Mouse (Mus musculus) CD4-positive helper T cell, adult 2 months (primary cell): Measurements from ENCODE around the gene Fut7.

Experiments used
- DNase-seq: peaks from one replicate; pipeline ENCODE4 v3.0.0-alpha.2; 2012; ENCODE audit warnings: low read depth, missing footprints, low spot score

The Fut7 gene

GRCm38 (mm10) chr2:25423626-25424025 lies 559 bp downstream of the Fut7 start:
- no peak for DNase-seq

DNA sequence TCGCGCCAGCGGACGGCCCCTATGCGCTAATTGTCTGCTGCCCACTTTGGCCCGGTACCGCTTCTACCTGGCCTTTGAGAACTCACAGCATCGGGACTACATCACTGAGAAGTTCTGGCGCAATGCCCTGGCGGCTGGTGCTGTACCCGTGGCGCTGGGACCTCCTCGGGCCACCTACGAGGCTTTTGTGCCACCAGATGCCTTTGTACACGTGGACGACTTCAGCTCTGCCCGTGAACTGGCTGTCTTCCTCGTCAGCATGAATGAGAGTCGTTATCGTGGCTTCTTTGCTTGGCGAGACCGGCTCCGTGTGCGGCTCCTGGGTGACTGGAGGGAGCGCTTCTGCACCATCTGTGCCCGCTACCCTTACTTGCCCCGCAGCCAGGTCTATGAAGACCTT lies 2.4 kb downstream of the Fut7 start:
- DNase-seq, result peak; percentile 16

GRCm38 (mm10) chr2:25426721-25427191 lies 3.7 kb downstream of the Fut7 start:
- DNase-seq, result peak; percentile 84

- DNase-seq, result no peak
Measured at GRCm38 (mm10) chr2:25427256-25427655, 4.2 kb downstream of the Fut7 start.

- DNase-seq, result peak; percentile 94
Measured at GRCm38 (mm10) chr2:25428442-25429236, 5.6 kb downstream of the Fut7 start, which contains the start of gene Abca2. Gene Abca2, plus strand, starts transcription at chr2:25428703.

GRCm38 (mm10) chr2:25429435-25430180 lies 6.5 kb downstream of the Fut7 start:
- peak; percentile 14 for DNase-seq

DNA sequence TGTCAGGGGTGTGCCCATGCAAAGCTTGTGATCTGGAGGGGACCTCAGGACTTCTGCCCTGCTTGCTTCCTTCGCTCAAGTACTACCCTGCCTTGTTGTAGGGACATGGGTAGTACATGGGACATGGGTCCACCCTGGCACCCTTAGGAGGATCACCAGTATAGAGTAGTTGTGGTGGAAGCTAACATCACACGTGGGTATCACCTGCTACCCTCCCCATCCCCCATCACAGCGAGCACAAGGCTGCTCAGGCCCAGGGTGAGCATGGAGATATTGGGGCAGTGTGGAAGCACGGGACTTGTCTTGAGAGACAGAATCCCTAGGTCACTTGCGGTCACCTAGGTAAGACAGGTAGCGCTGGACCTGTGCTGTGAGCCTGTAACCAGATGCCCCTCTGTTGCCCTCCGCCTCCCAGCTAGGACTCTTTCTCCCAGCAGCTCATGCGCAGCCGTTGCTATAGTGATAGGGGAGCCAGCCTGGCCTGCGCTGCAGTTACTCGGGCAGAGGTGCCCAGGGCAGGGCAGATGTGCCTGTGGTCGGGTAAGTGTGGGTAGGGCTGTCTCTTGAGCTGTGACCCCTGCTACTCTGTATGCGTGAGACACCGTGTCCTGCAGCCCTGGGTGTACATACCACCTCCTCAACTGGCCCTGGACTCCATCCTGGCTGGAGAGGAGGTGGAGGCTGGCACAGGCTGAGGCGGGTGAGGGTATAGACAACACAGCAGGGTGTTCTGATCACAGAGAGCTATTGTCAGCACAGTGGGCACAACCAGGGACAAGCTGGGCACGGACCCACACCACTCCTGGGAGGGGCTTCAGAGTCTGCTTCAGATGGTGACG lies 7.5 kb downstream of the Fut7 start:
- no peak for DNase-seq

DNA sequence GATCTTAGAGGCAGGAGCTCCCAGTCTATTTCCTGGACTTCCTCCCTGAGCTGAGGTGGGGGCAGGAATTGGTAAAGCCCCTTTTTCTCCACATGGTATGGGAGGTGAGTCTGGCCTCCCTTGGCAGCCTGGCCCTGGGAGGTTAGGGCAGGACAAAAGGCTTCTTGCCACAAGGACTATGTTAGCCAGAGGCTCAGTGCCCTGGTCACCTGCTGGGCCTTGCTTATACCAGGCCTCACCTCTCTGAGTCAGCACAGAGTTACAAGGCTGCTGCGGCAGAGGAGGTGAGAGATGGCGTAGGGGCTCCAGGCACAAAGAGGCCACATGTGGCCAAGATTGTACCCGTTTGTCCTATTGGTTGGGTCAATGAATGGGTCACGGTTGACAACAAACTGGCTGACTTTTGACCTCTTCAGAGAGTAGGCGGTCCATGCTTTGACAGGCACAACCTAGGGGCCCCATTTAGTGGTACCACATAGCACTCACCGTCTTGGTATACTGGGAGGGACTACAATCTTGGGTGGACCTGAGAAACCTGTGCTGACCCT lies 8.3 kb downstream of the Fut7 start:
- DNase-seq, result no peak

DNA sequence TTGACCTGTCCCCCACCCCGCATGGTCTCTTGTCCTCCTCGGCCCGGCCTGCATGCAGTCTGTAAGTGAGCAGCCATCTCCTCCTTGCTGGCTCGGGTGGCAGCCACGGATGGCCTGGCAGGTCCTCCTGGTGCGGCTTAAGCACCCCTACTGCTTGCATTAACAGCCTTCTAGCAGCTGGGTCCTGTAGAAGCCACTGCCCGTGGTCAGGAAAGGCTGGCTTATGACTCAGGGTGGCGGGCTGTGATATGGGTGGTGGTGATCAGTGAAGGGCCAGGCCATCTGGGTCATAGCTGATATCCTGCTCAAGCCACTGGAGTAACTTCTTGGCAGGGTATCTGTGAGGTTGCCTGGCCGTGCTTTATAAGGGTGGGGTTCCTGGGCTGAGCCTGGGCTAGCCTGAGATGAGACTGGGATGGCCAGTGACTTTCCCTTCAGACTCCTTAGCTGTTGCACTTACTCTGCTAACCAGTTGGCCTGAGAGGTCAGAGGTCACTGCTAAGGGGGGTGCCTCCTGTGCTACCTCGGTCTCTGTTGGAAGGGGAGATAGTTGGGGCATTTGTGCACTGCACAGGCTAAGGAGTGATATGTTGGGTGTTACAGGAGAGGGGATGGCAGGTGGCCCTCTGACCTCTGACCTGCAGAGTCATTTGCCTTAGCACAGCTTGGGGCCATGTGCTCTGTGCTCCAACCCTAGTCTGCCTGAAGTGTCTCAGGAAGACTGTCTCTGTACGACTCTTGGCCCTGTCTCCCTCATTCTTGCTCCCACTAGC lies 9.4 kb downstream of the Fut7 start:
- no peak for DNase-seq

GRCm38 (mm10) chr2:25433101-25433500 lies 10.0 kb downstream of the Fut7 start:
- DNase-seq, result no peak

DNA sequence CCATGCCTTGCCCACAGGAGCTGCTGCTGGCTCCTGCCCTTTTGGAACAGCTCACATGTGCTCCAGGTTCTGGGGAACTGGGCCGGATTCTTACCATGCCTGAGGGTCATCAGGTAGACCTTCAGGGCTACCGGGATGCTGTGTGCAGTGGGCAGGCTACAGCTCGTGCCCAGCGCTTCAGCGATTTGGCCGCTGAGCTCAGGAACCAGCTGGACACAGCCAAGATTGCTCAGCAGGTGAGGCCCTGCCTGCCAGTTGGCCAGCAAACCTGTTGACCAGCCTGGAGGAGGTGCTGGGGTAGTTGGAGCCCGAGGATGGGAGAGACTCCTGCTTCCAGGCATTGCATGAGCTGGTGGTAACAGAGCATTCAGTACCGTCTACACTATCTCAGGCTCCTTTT lies 11.2 kb downstream of the Fut7 start:
- DNase-seq, result no peak

DNA sequence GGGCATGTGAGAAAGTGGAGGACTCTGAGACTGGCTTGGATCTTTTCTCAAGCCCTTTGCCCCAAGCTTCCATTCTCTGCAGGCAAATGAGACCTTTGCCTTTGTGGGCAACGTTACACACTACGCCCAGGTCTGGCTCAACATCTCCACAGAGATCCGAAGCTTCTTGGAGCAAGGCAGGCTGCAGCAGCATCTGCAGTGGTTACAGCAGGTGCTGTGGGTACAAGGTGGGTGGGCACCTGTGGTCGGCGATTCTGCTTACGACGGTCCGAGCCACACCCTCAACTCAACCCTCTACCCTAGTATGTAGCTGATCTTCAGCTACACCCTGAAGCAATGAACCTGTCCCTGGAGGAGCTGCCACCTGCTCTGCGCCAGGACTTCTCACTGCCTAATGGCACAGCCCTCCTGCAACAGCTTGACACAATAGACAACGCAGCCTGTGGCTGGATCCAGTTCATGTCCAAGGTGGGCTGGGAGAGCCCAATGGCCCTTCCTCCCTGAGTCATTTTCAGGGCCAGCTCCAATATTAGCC lies 13.3 kb downstream of the Fut7 start:
- no peak for DNase-seq

GRCm38 (mm10) chr2:25441067-25441466 lies 18.0 kb downstream of the Fut7 start:
- no peak for DNase-seq

GRCm38 (mm10) chr2:25442682-25443081 lies 19.6 kb downstream of the Fut7 start:
- DNase-seq, result no peak

DNA sequence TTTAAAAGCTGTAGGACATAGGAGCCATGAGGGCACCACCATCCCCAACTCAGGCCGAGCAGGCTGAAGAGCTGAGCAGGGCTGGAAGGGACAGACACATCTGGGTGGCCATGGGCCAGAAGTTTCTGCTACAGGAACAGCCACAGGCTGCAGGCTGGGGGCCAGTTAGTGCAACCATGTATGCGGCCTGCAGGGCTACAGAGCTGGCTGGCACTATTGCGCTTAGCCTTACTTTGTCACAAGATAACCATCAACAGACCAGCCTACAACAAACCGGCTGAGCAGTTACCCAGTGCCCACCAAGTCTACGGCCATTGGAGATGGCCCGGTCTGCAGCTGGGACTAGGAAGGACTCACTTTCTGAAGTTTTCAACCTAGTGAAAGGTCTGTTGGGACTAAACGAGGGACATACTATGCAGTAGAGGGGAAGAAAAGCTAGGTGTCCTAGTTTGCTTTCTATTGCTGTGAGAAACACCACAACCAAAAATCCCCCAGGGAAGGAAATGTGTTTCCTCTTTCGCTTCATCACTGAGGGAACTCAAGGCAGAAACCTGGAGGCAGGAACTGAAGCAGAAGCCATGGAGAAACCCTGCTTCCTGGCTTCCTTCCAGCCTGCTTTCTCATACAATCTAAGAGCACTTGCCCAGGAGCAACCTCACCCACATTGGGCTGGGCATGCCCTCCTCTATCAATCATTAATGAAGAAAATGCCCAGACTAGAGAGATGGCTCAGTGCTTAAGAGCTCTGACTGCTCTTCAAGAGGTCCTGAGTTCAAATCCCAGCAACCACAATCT lies 28.0 kb downstream of the Fut7 start:
- no peak for DNase-seq

DNA sequence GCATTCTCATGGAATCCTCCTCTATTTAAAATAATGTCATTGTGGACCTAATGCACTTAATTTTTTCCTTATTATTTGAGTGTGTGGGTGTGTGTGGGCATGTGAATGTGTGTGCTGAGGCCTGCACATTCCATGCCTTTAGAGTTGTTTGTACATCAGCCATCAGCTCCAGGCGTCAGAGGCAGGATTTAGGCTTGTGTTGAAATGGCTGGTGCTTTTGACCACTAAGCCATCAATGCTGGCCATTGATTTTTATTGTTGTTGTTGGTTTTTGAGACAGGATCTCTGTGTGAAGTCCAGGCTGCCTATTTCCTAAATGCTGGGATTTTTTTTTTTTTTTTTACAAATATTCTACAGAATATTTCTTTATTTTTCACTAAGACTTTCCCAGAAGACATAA lies 29.9 kb downstream of the Fut7 start:
- DNase-seq, result no peak

GRCm38 (mm10) chr2:25456205-25456953 lies 33.3 kb downstream of the Fut7 start, which contains the start of gene Clic3:
Gene Clic3, plus strand, starts transcription at chr2:25456838.
- no peak for DNase-seq

DNA sequence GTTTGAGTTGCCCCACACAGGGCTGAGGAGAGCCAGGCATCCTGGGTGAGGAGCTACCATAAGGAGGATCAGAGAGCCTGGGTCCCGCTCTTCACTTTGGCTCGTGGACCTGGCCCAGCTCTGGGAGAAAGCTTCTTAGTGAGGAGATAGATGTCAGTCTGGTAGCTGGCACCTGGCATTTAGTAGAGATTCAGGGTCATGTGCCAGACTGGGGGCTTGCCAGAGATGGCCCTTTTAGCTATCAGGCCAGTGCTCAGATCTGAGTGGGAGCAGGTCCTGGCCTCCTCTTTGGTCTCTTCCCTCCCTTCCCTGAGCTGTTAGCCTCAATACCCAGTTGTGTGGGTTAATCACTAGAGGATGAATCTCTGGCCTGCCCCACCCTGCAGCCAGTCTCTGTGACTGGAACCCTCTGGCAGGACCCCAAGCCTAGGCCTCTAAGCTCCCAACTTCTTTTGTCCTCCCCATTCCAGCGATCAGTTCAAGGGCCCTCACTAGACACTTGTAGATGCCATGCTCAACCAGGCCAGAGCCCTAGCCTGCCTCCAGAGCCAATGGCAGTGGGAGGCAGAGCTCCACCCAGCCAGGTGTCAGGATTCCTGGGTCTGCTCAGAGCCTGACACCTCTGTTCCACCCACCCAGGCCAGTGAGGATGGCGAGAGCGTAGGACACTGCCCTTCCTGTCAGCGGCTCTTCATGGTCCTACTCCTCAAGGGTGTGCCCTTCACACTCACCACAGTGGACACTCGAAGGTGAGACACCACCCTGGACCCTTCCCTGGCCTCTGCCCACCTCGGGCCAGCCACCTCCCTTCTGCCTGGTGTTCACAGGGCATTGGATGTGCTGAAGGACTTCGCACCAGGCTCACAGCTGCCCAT lies 34.2 kb downstream of the Fut7 start:
- DNase-seq, result no peak
